Mouse (Mus musculus) right cerebral cortex, postnatal 4 days (tissue): ENCODE data around the gene Catspere2.
"Not testable (repeated sequence)": the region's sequence is repeated elsewhere in the genome, so short reads cannot be mapped to it uniquely, and the experiment has no call there.

Experiments
- DNase-seq: peaks from one replicate; pipeline ENCODE4 v3.0.0-alpha.2; 2022

The Catspere2 gene

GRCm38 (mm10) chr1:177983024-177983450 is at the start of gene Catspere2:
Gene Catspere2, plus strand, starts transcription at chr1:177983423.
- peak; percentile 85 for DNase-seq

- not testable (repeated sequence) for DNase-seq
Measured at GRCm38 (mm10) chr1:177940422-177940977, 42.7 kb upstream of the Catspere2 start.

GRCm38 (mm10) chr1:177981276-177981675 is 1.9 kb upstream of the Catspere2 start:
- DNase-seq: no peak

GRCm38 (mm10) chr1:177983582-177983981 is 359 bp downstream of the Catspere2 start:
- DNase-seq: peak; percentile 44

- no peak for DNase-seq
Measured at GRCm38 (mm10) chr1:177984206-177984605, 983 bp downstream of the Catspere2 start.

GRCm38 (mm10) chr1:177987476-177987875 is 4.3 kb downstream of the Catspere2 start:
- not testable (repeated sequence) for DNase-seq

- DNase-seq: not testable (repeated sequence)
Measured at GRCm38 (mm10) chr1:178072798-178073197, 89.6 kb downstream of the Catspere2 start.

GRCm38 (mm10) chr1:178097865-178098264 is 114.6 kb downstream of the Catspere2 start:
- DNase-seq: not testable (repeated sequence)

GRCm38 (mm10) chr1:178108514-178108913 is 125.3 kb downstream of the Catspere2 start:
- DNase-seq: not testable (repeated sequence)

- DNase-seq: not testable (repeated sequence)
Measured at GRCm38 (mm10) chr1:178122236-178122635, 139.0 kb downstream of the Catspere2 start.

- DNase-seq: no peak
Measured at GRCm38 (mm10) chr1:178134288-178134687, 151.1 kb downstream of the Catspere2 start.

GRCm38 (mm10) chr1:178146513-178146912 is 163.3 kb downstream of the Catspere2 start:
- DNase-seq: not testable (repeated sequence)

GRCm38 (mm10) chr1:178146915-178147314 is 163.7 kb downstream of the Catspere2 start:
- not testable (repeated sequence) for DNase-seq

- DNase-seq: no peak
Measured at GRCm38 (mm10) chr1:178182251-178182650, 199.0 kb downstream of the Catspere2 start.

GRCm38 (mm10) chr1:178185591-178185990 is 202.4 kb downstream of the Catspere2 start:
- DNase-seq: no peak

- DNase-seq: peak; percentile 77
Measured at GRCm38 (mm10) chr1:178187216-178187791, 204.1 kb downstream of the Catspere2 start, which contains the start of gene Desi2. Gene Desi2, plus strand, starts transcription at chr1:178187417.

GRCm38 (mm10) chr1:178187810-178188209 is 204.6 kb downstream of the Catspere2 start:
- not testable (repeated sequence) for DNase-seq

GRCm38 (mm10) chr1:178188386-178188785 is 205.2 kb downstream of the Catspere2 start:
- DNase-seq: no peak

GRCm38 (mm10) chr1:178205701-178206325 is 222.6 kb downstream of the Catspere2 start:
- DNase-seq: no peak

- DNase-seq: not testable (repeated sequence)
Measured at GRCm38 (mm10) chr1:178207856-178208255, 224.6 kb downstream of the Catspere2 start.

GRCm38 (mm10) chr1:178209966-178210365 is 226.7 kb downstream of the Catspere2 start:
- no peak for DNase-seq

GRCm38 (mm10) chr1:178217157-178217556 is 233.9 kb downstream of the Catspere2 start:
- no peak for DNase-seq

- no peak for DNase-seq
Measured at GRCm38 (mm10) chr1:178218305-178218704, 235.1 kb downstream of the Catspere2 start.
